Mouse (Mus musculus): ENCODE data around the gene Rbm7.
"Not testable (repeated sequence)": the region's sequence is repeated elsewhere in the genome, so short reads cannot be mapped to it uniquely, and the experiment has no call there.

Gene Rbm7

GRCm38 (mm10) chr9:48480411-48481213, 14.5 kb downstream of the Rbm7 start, which contains the start of gene Rexo2:
Gene Rexo2 (minus strand): TSS chr9:48480623.
- peak; percentile 98 for DNase-seq (ENCODE audit: low read depth, low spot score)

GRCm38 (mm10) chr9:48479838-48480410, 15.2 kb downstream of the Rbm7 start:
- DNase-seq (ENCODE audit: low read depth, low spot score), result peak; percentile 23

- no peak for DNase-seq (ENCODE audit: low read depth, low spot score)
These were observed 16.3 kb downstream of the Rbm7 start for GRCm38 (mm10) chr9:48478808-48479207.

GRCm38 (mm10) chr9:48476236-48477165, 18.6 kb downstream of the Rbm7 start:
- DNase-seq (ENCODE audit: low read depth, low spot score), result no peak

- no peak for DNase-seq (ENCODE audit: low read depth, low spot score)
These were observed 20.7 kb downstream of the Rbm7 start for GRCm38 (mm10) chr9:48474367-48474766.

GRCm38 (mm10) chr9:48473131-48473530, 22.0 kb downstream of the Rbm7 start:
- DNase-seq (ENCODE audit: low read depth, low spot score), result peak; percentile 67

- DNase-seq (ENCODE audit: low read depth, low spot score), result peak; percentile 71
These were observed 22.6 kb downstream of the Rbm7 start for GRCm38 (mm10) chr9:48472441-48473025.

GRCm38 (mm10) chr9:48467471-48467870, 27.6 kb downstream of the Rbm7 start:
- DNase-seq (ENCODE audit: low read depth, low spot score), result not testable (repeated sequence)

- peak; percentile 53 for DNase-seq (ENCODE audit: low read depth, low spot score)
These were observed 28.3 kb downstream of the Rbm7 start for GRCm38 (mm10) chr9:48466804-48467203.

GRCm38 (mm10) chr9:48465671-48466070, 29.4 kb downstream of the Rbm7 start:
- DNase-seq (ENCODE audit: low read depth, low spot score), result no peak

- no peak for DNase-seq (ENCODE audit: low read depth, low spot score)
These were observed 33.6 kb downstream of the Rbm7 start for GRCm38 (mm10) chr9:48461545-48461944.

- no peak for DNase-seq (ENCODE audit: low read depth, low spot score)
These were observed 34.4 kb downstream of the Rbm7 start for GRCm38 (mm10) chr9:48460720-48461119.

- DNase-seq (ENCODE audit: low read depth, low spot score), result no peak
These were observed 35.7 kb downstream of the Rbm7 start for GRCm38 (mm10) chr9:48459391-48459790.

GRCm38 (mm10) chr9:48458879-48459278, 36.2 kb downstream of the Rbm7 start:
- DNase-seq (ENCODE audit: low read depth, low spot score), result no peak

- DNase-seq (ENCODE audit: low read depth, low spot score), result no peak
These were observed 39.1 kb downstream of the Rbm7 start for GRCm38 (mm10) chr9:48455961-48456360.

- DNase-seq (ENCODE audit: low read depth, low spot score), result no peak
These were observed 45.0 kb downstream of the Rbm7 start for GRCm38 (mm10) chr9:48450066-48450465.

GRCm38 (mm10) chr9:48447783-48448209, 47.3 kb downstream of the Rbm7 start:
- DNase-seq (ENCODE audit: low read depth, low spot score), result peak; percentile 53

GRCm38 (mm10) chr9:48444821-48445220, 50.3 kb downstream of the Rbm7 start:
- no peak for DNase-seq (ENCODE audit: low read depth, low spot score)

- no peak for DNase-seq (ENCODE audit: low read depth, low spot score)
These were observed 51.2 kb downstream of the Rbm7 start for GRCm38 (mm10) chr9:48443873-48444272.
